Mouse (Mus musculus) colon, adult 2 months (tissue): ENCODE measurements around the gene Cma2. TPM values are rescaled to one million over a fixed set of nuclear protein-coding genes. Genes with fewer than 3 reads are reported as not detected.

Experiments used
- polyA plus RNA-seq: library from polyadenylated mRNA; depleted of rRNA; stranded (reverse); fragments of >200 nt; gene quantifications from 2 replicates; pipeline ENCODE4 v1.2.3, GENCODE M21; 2012; rRNA removed

Cma2 gene
- not detected in 2 replicates for polyA plus RNA-seq

GRCm38 (mm10) chr14:55950346-55951030 lies at the start of gene Cma2:
Gene Cma2 (plus strand): TSS chr14:55950980.

GRCm38 (mm10) chr14:55944575-55944974 lies 6.2 kb upstream of the Cma2 start, which contains the start of gene Cma1:
Gene Cma1 (minus strand): TSS chr14:55944675.

GRCm38 (mm10) chr14:56017671-56018070 lies 66.9 kb downstream of the Cma2 start, which contains the start of gene Mcpt1:
Gene Mcpt1 (plus strand): TSS chr14:56017971.

Other genes starting within 250 kb of the Cma2 start
- 0.56 and 0.90 TPM in 2 replicates for gene Tgm1, start 237.1 kb upstream of the Cma2 start, polyA plus RNA-seq
- 46.1 and 50.9 TPM in 2 replicates for gene Rabggta, start 228.7 kb upstream of the Cma2 start, polyA plus RNA-seq
- 60.1 and 67.8 TPM in 2 replicates for gene Dhrs1, start 205.3 kb upstream of the Cma2 start, polyA plus RNA-seq
- 10.2 and 12.2 TPM in 2 replicates for gene Nop9, start 205.3 kb upstream of the Cma2 start, polyA plus RNA-seq
- 78.1 and 83.2 TPM in 2 replicates for gene Cideb, start 192.5 kb upstream of the Cma2 start, polyA plus RNA-seq
- 1.9 and 2.0 TPM in 2 replicates for gene Ltb4r2, start 189.6 kb upstream of the Cma2 start, polyA plus RNA-seq
- 1.5 and 2.1 TPM in 2 replicates for gene Ltb4r1, start 185.0 kb upstream of the Cma2 start, polyA plus RNA-seq
- 7.3 and 12.7 TPM in 2 replicates for gene Adcy4, start 166.9 kb upstream of the Cma2 start, polyA plus RNA-seq
- gene Ripk3, start 162.1 kb upstream of the Cma2 start, polyA plus RNA-seq, result 29.1 and 36.1 TPM in 2 replicates
- gene Nfatc4, start 127.8 kb upstream of the Cma2 start, polyA plus RNA-seq, result 20.1 and 23.7 TPM in 2 replicates
- 4.1 and 4.5 TPM in 2 replicates for gene Nynrin, start 97.0 kb upstream of the Cma2 start, polyA plus RNA-seq
- 2.8 TPM in 2 replicates for gene Cbln3, start 66.6 kb upstream of the Cma2 start, polyA plus RNA-seq
- gene Khnyn, start 66.0 kb upstream of the Cma2 start, polyA plus RNA-seq, result 44.3 and 49.9 TPM in 2 replicates
- gene Sdr39u1, start 50.7 kb upstream of the Cma2 start, polyA plus RNA-seq, result 36.9 and 38.3 TPM in 2 replicates
- 0.52 and 0.98 TPM in 2 replicates for gene Cma1, start 6.3 kb upstream of the Cma2 start, polyA plus RNA-seq
- gene Mcpt1, start 67.0 kb downstream of the Cma2 start, polyA plus RNA-seq, result 0.27 and 1.2 TPM in 2 replicates
- gene Mcpt9, start 79.5 kb downstream of the Cma2 start, polyA plus RNA-seq, result not detected in 2 replicates
- gene Mcpt2, start 91.1 kb downstream of the Cma2 start, polyA plus RNA-seq, result 0.29 TPM in 1 of 2 replicates, not detected in the other
- gene Mcpt4, start 111.3 kb downstream of the Cma2 start, polyA plus RNA-seq, result 0.16 and 0.17 TPM in 2 replicates
- not detected in 2 replicates for gene Mcpt8, start 134.3 kb downstream of the Cma2 start, polyA plus RNA-seq
- not detected in 2 replicates for gene Ctsg, start 151.6 kb downstream of the Cma2 start, polyA plus RNA-seq
- not detected in 2 replicates for gene Gzme, start 169.6 kb downstream of the Cma2 start, polyA plus RNA-seq
- gene Gzmd, start 181.6 kb downstream of the Cma2 start, polyA plus RNA-seq, result not detected in 2 replicates
- gene Gzmg, start 208.6 kb downstream of the Cma2 start, polyA plus RNA-seq, result not detected in 2 replicates
- not detected in 2 replicates for gene Gzmn, start 223.6 kb downstream of the Cma2 start, polyA plus RNA-seq